Comparison of ENCODE assay signal across 8 mouse cellular contexts in the genomic region with DNA sequence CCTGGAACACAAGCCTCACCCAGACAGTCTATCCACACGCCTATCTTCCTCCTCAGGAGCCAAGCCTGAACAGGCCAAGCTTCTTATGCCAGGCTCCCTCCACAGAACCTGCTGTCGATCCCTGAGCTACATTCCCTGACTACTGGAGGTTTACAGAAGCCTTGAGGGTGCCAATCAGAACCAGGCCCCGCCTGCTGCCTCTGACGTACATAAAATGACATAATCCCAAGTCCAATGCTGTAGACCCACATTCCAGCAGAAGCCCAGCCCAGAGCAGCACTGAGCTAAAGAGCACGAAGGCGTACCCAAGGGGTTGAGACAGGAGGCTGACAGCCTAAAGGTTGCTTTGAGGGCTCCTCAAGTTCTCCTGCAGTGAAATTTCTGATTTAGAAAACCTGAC. TPM values are rescaled to one million over a fixed set of nuclear protein-coding genes. Genes with fewer than 3 reads are reported as not detected.
DNase-seq lines count a peak whose midpoint lies in the region; ATAC-seq and TF ChIP-seq lines count a peak whose summit lies in the region.

No protein-coding gene starts in this region.

- no peak for TF ChIP-seq POLR2A in liver, adult 2 months (IDR thresholded peaks at IDR 0.05; ENCODE audit: extremely low read depth, insufficient read depth, low read length)

- H3K4me2 ChIP-seq in forebrain, embryonic 15.5 days (replicated peaks) = no peak overlapping the region
- H3K4me2 ChIP-seq in forebrain, embryonic 12.5 days = no peak overlapping the region
- H3K4me2 ChIP-seq in kidney, postnatal 0 days (ENCODE audit: low read length) = no peak overlapping the region

- WGBS in forebrain, embryonic 15.5 days = 35% methylated on average over 6 of the region's 6 CpGs
- WGBS in forebrain, embryonic 12.5 days = 63% methylated on average over 6 of the region's 6 CpGs
- 45% methylated on average over 6 of the region's 6 CpGs for WGBS in kidney, postnatal 0 days
- 16% methylated on average over 6 of the region's 6 CpGs for WGBS in liver, adult 2 months

- H3K36me3 ChIP-seq in forebrain, embryonic 15.5 days = peaks cover 5% of the 10 kb centered on the region
- peaks cover 16% of the 10 kb centered on the region for H3K36me3 ChIP-seq in forebrain, embryonic 12.5 days (replicated peaks)
- H3K36me3 ChIP-seq in kidney, postnatal 0 days (ENCODE audit: insufficient read depth, low read length) = peaks cover 7% of the 10 kb centered on the region; the same call in 1 of the 2 replicates
- peaks cover 10% of the 10 kb centered on the region; the same call in 1 of the 2 replicates for H3K36me3 ChIP-seq in liver, adult 2 months (ENCODE audit: control insufficient read depth, insufficient read depth, low read length)

- ATAC-seq in forebrain, embryonic 15.5 days (replicated peaks) = peak; percentile 33; the same call in 1 of the 2 replicates
- no peak for ATAC-seq in forebrain, embryonic 12.5 days (ENCODE audit: low FRiP score)
- peak; percentile 71 for ATAC-seq in kidney, postnatal 0 days (replicated peaks; ENCODE audit: low FRiP score, low read depth)

- peaks cover 88% of the 10 kb centered on the region for H3K4me1 ChIP-seq in forebrain, embryonic 15.5 days
- H3K4me1 ChIP-seq in forebrain, embryonic 12.5 days = peaks cover 89% of the 10 kb centered on the region
- H3K4me1 ChIP-seq in kidney, postnatal 0 days (replicated peaks; ENCODE audit: insufficient read depth, low read length) = peaks cover 49% of the 10 kb centered on the region
- peaks cover 39% of the 10 kb centered on the region for H3K4me1 ChIP-seq in liver, adult 2 months (ENCODE audit: control insufficient read depth, insufficient read depth, low read length)

- DNase-seq in cerebellum, postnatal 36 days = peak; percentile 89 to 94
- DNase-seq in heart, adult 9 months (ENCODE audit: low spot score in 2 of 2) = peak; percentile 84 to 86
- peak; percentile 84 for DNase-seq in kidney, postnatal 0 days (ENCODE audit: low spot score)
- DNase-seq in liver, adult 2 months (ENCODE audit: extremely low read depth, low read depth, low spot score) = peak; percentile 93
- peak; percentile 84 to 89 for DNase-seq in right cerebral cortex, adult 2 months (ENCODE audit: low spot score in 2 of 2)
- no peak for DNase-seq in thymus, postnatal 0 days (ENCODE audit: low spot score)

- no peaks in the 10 kb centered on the region for H3K9me3 ChIP-seq in forebrain, embryonic 15.5 days
- H3K9me3 ChIP-seq in forebrain, embryonic 12.5 days = no peaks in the 10 kb centered on the region
- no peaks in the 10 kb centered on the region for H3K9me3 ChIP-seq in kidney, postnatal 0 days (replicated peaks; ENCODE audit: low read length)

- H3K79me2 ChIP-seq in liver, adult 2 months (ENCODE audit: control insufficient read depth, insufficient read depth, low read length) = peaks cover 18% of the 10 kb centered on the region

- TF ChIP-seq CTCF in kidney, postnatal 0 days (IDR thresholded peaks at IDR 0.05; ENCODE audit: low read depth) = no peak
- TF ChIP-seq CTCF in liver, adult 2 months (IDR thresholded peaks at IDR 0.05; ENCODE audit: low read depth, low read length) = no peak

- no peak overlapping the region for H3K4me3 ChIP-seq in forebrain, embryonic 15.5 days
- no peak overlapping the region for H3K4me3 ChIP-seq in forebrain, embryonic 12.5 days (replicated peaks)
- H3K4me3 ChIP-seq in kidney, postnatal 0 days (replicated peaks; ENCODE audit: low read depth, low read length) = no peak overlapping the region
- no peak overlapping the region for H3K4me3 ChIP-seq in liver, adult 2 months (ENCODE audit: insufficient read depth, low read depth, low read length)

- H3K27ac ChIP-seq in forebrain, embryonic 15.5 days (replicated peaks) = peak overlapping the region; percentile 55
- no peak overlapping the region for H3K27ac ChIP-seq in forebrain, embryonic 12.5 days
- H3K27ac ChIP-seq in kidney, postnatal 0 days = peak overlapping the region; percentile 50; the same call in 1 of the 2 replicates
- H3K27ac ChIP-seq in liver, adult 2 months (replicated peaks; ENCODE audit: insufficient read depth, low read depth, low read length) = peak overlapping the region; percentile 51

- no peak overlapping the region for H3K9ac ChIP-seq in forebrain, embryonic 15.5 days (replicated peaks)
- H3K9ac ChIP-seq in forebrain, embryonic 12.5 days = no peak overlapping the region
- H3K9ac ChIP-seq in kidney, postnatal 0 days (ENCODE audit: low read depth, low read length) = no peak overlapping the region
- H3K9ac ChIP-seq in liver, adult 2 months (ENCODE audit: low read depth, low read length) = 0 out of 2 replicates have a peak overlapping the region, but pooled peaks have one; percentile 5

- H3K27me3 ChIP-seq in forebrain, embryonic 15.5 days = no peaks in the 10 kb centered on the region
- H3K27me3 ChIP-seq in forebrain, embryonic 12.5 days = no peaks in the 10 kb centered on the region
- no peaks in the 10 kb centered on the region for H3K27me3 ChIP-seq in kidney, postnatal 0 days (ENCODE audit: insufficient read depth, low read length)
- H3K27me3 ChIP-seq in liver, adult 2 months (ENCODE audit: control insufficient read depth, insufficient read depth, low read length) = no peaks in the 10 kb centered on the region

RNA-seq across cellular contexts. Expression of gene Cry2, which starts 6.0 kb away (rescaled TPM):
- polyA plus RNA-seq in forebrain, embryonic 15.5 days (2015; fragmentation: Nextera tagmentation; extraction: Ambion mirVana) = 37.0 and 37.2 TPM in 2 replicates
- 29.1 and 31.2 TPM in 2 replicates for polyA plus RNA-seq in forebrain, embryonic 12.5 days (2016; fragmentation: Nextera tagmentation; extraction: Ambion mirVana)
- polyA plus RNA-seq in kidney, postnatal 0 days (2015; fragmentation: Nextera tagmentation; extraction: Ambion mirVana) = 10.1 and 12.8 TPM in 2 replicates
- total RNA-seq in liver, adult 2 months (2014; rRNA removed) = 20.5 and 22.4 TPM in 2 replicates
- polyA plus RNA-seq in liver, adult 2 months (2012; rRNA removed) = 17.1 and 21.9 TPM in 2 replicates
- polyA plus RNA-seq in thymus, postnatal 0 days (2015; fragmentation: Nextera tagmentation; extraction: Ambion mirVana) = 10.9 and 13.0 TPM in 2 replicates

RNA-seq across cellular contexts. Expression of gene Mapk8ip1, which starts 26.8 kb away (rescaled TPM):
- polyA plus RNA-seq in forebrain, embryonic 15.5 days (2015; fragmentation: Nextera tagmentation; extraction: Ambion mirVana) = 119 and 120 TPM in 2 replicates
- polyA plus RNA-seq in forebrain, embryonic 12.5 days (2016; fragmentation: Nextera tagmentation; extraction: Ambion mirVana) = 83.2 and 83.5 TPM in 2 replicates
- polyA plus RNA-seq in kidney, postnatal 0 days (2015; fragmentation: Nextera tagmentation; extraction: Ambion mirVana) = 25.9 and 28.2 TPM in 2 replicates
- total RNA-seq in liver, adult 2 months (2014; rRNA removed) = 0.65 and 1.0 TPM in 2 replicates
- polyA plus RNA-seq in liver, adult 2 months (2012; rRNA removed) = 1.3 and 1.6 TPM in 2 replicates
- polyA plus RNA-seq in thymus, postnatal 0 days (2015; fragmentation: Nextera tagmentation; extraction: Ambion mirVana) = 6.2 and 6.3 TPM in 2 replicates

RNA-seq across cellular contexts. Expression of gene Slc35c1, which starts 32.5 kb away (rescaled TPM):
- polyA plus RNA-seq in forebrain, embryonic 15.5 days (2015; fragmentation: Nextera tagmentation; extraction: Ambion mirVana) = 9.7 and 10.9 TPM in 2 replicates
- 9.5 and 10.0 TPM in 2 replicates for polyA plus RNA-seq in forebrain, embryonic 12.5 days (2016; fragmentation: Nextera tagmentation; extraction: Ambion mirVana)
- 14.8 and 15.5 TPM in 2 replicates for polyA plus RNA-seq in kidney, postnatal 0 days (2015; fragmentation: Nextera tagmentation; extraction: Ambion mirVana)
- total RNA-seq in liver, adult 2 months (2014; rRNA removed) = 3.0 and 3.9 TPM in 2 replicates
- polyA plus RNA-seq in liver, adult 2 months (2012; rRNA removed) = 26.0 and 30.7 TPM in 2 replicates
- 24.3 and 29.7 TPM in 2 replicates for polyA plus RNA-seq in thymus, postnatal 0 days (2015; fragmentation: Nextera tagmentation; extraction: Ambion mirVana)

RNA-seq across cellular contexts. Expression of gene 1700029I15Rik, which starts 45.5 kb away (rescaled TPM):
- 6.8 and 10.6 TPM in 2 replicates for polyA plus RNA-seq in forebrain, embryonic 15.5 days (2015; fragmentation: Nextera tagmentation; extraction: Ambion mirVana)
- 5.6 and 6.8 TPM in 2 replicates for polyA plus RNA-seq in forebrain, embryonic 12.5 days (2016; fragmentation: Nextera tagmentation; extraction: Ambion mirVana)
- polyA plus RNA-seq in kidney, postnatal 0 days (2015; fragmentation: Nextera tagmentation; extraction: Ambion mirVana) = 1.8 and 2.5 TPM in 2 replicates
- 1.3 and 2.0 TPM in 2 replicates for total RNA-seq in liver, adult 2 months (2014; rRNA removed)
- 3.3 and 5.6 TPM in 2 replicates for polyA plus RNA-seq in liver, adult 2 months (2012; rRNA removed)
- polyA plus RNA-seq in thymus, postnatal 0 days (2015; fragmentation: Nextera tagmentation; extraction: Ambion mirVana) = 2.0 and 2.1 TPM in 2 replicates

RNA-seq across cellular contexts. Expression of gene Large2, which starts 53.2 kb away (rescaled TPM):
- 1.5 and 2.6 TPM in 2 replicates for polyA plus RNA-seq in forebrain, embryonic 15.5 days (2015; fragmentation: Nextera tagmentation; extraction: Ambion mirVana)
- polyA plus RNA-seq in forebrain, embryonic 12.5 days (2016; fragmentation: Nextera tagmentation; extraction: Ambion mirVana) = 5.3 and 5.5 TPM in 2 replicates
- 30.6 and 34.3 TPM in 2 replicates for polyA plus RNA-seq in kidney, postnatal 0 days (2015; fragmentation: Nextera tagmentation; extraction: Ambion mirVana)
- total RNA-seq in liver, adult 2 months (2014; rRNA removed) = 0.37 and 0.74 TPM in 2 replicates
- polyA plus RNA-seq in liver, adult 2 months (2012; rRNA removed) = 0.88 and 1.7 TPM in 2 replicates
- 3.4 and 4.0 TPM in 2 replicates for polyA plus RNA-seq in thymus, postnatal 0 days (2015; fragmentation: Nextera tagmentation; extraction: Ambion mirVana)
